Mouse (Mus musculus): ENCODE data around the gene Hspa1a.

DNA sequence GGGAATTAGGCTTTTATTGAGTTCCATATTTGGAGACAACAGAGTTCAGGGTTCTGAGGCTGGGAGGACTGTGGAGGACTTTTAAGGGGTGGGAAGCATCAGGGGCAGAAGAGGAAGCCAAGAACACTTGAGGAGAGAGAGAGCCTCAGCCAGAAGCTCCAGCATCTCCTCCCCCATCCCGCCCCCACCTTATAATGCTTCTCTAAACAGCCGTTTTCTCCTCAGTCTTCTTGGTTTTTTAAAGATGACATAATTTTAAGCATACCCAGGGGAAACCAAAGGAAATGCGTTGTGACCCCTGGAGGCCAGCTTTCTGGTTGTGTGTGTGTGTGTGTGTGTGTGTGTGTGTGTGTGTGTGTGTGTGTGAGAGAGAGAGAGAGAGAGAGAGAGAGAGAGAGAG is 9.8 kb downstream of the Hspa1a start:
- TF ChIP-seq TAL1 (conservative IDR thresholded peaks at IDR 0.05; ENCODE audit: low read depth, low read length): no peak
- no peak for TF ChIP-seq CTCF (IDR thresholded peaks at IDR 0.05; ENCODE audit: low read depth, low read length)
- no peak for TF ChIP-seq POLR2AphosphoS5 (IDR thresholded peaks at IDR 0.05; ENCODE audit: insufficient replicate concordance, low read depth, low read length)
- TF ChIP-seq GATA1 (IDR thresholded peaks at IDR 0.05; ENCODE audit: borderline replicate concordance, low read length): no peak
- no peak for TF ChIP-seq GATA2 (IDR thresholded peaks at IDR 0.05; ENCODE audit: borderline replicate concordance, low read depth, low read length)
